Comparison of ENCODE assay signal across 24 mouse cellular contexts in genomic region chr12:115012751-115013150, GRCm38 (mm10).
A peak's percentile ranks its signal among the peaks of the same experiment; 100 is the strongest.
DNase-seq lines count a peak whose midpoint lies in the region; ATAC-seq and TF ChIP-seq lines count a peak whose summit lies in the region.
"Had no signal": no experiment of that assay in that cellular context is flagged by ENCODE, and none has a peak within 500 bp of the region (broad histone marks: within the 10 kb centered on the region; RNA-seq: fewer than 3 reads in every experiment).

No protein-coding gene starts in this region.

- intact Hi-C loops in gastrocnemius, adult 2 months (cut with DNase I), result no loop called here

- peak; percentile 70 for ATAC-seq in activated CD4-positive, CD25-positive, alpha-beta regulatory T cell, adult 4 months
- ATAC-seq: forebrain, embryonic 14.5 days; forebrain, embryonic 16.5 days; Patski had no signal

- peak; percentile 20 for DNase-seq in CD4-positive, CD25-positive, alpha-beta regulatory T cell, adult 2 months (ENCODE audit: low read depth, low spot score)
- peak; percentile 20 for DNase-seq in naive thymus-derived CD4-positive, alpha-beta T cell, adult 2 months (ENCODE audit: low read depth)
- no peak for DNase-seq in gastrocnemius, adult 2 months
- DNase-seq in lung, postnatal 36 days, result no peak
- no peak for DNase-seq in kidney, postnatal 14 days
- DNase-seq: adrenal gland, adult 2 months; adrenal gland, postnatal 10 days; adrenal gland, postnatal 25 days; cerebellum, adult 11 months; cerebellum, adult 18-20 months; cerebellum, adult 8-10 months; cerebellum, adult 9-11 months; cerebellum, postnatal 14 days; cerebellum, postnatal 36 days; embryo, embryonic 11 days had no signal

- no peak for TF ChIP-seq CTCF in gastrocnemius, adult 2 months (IDR thresholded peaks at IDR 0.05)

- no peak overlapping the region for H3K27ac ChIP-seq in gastrocnemius, adult 2 months
- H3K27ac ChIP-seq: embryonic facial prominence, embryonic 13.5 days; embryonic facial prominence, embryonic 15.5 days; forebrain, embryonic 10.5 days; forebrain, embryonic 12.5 days had no signal

- H3K4me3 ChIP-seq in gastrocnemius, adult 2 months, result no peak overlapping the region
- H3K4me3 ChIP-seq: embryonic facial prominence, embryonic 13.5 days; embryonic facial prominence, embryonic 15.5 days; erythroblast, embryonic 14.5 days; forebrain, embryonic 10.5 days; forebrain, embryonic 12.5 days had no signal

Comparison
In these comparisons a context has a peak if more than half of its experiments do, and no peak if none do; other contexts are left out.
1. DNase-seq: peak in CD4-positive, CD25-positive, alpha-beta regulatory T cell, adult 2 months (single experiment) and naive thymus-derived CD4-positive, alpha-beta T cell, adult 2 months (single experiment); none in gastrocnemius, adult 2 months (single experiment), lung, postnatal 36 days (single experiment) and kidney, postnatal 14 days (single experiment).